Mouse (Mus musculus) kidney, adult 18-20 months (tissue): Measurements from ENCODE around the gene Brd3.
"Not testable (repeated sequence)": the region's sequence is repeated elsewhere in the genome, so short reads cannot be mapped to it uniquely, and the experiment has no call there.

ENCODE experiments used
- DNase-seq: peaks from one replicate; pipeline ENCODE4 v3.0.0; 2021

Brd3 gene

DNA sequence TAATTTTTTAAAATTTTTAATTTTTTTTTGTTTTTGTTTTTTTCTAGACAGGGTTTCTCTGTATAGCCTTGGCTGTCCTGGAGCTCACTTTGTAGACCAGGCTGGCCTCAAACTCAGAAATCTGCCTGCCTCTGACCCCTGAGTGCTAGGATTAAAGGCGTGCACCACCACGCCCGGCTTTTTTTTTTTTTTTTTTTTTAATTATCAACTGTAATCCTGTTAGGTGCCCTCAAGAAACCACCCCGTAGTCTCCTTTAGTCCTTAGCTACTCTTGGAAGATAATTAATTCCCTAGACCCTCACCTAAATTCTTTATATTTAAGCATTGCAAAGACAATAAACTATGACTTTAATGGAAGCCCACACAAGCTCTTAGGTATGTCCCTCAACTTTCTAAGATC lies 804 bp downstream of the Brd3 start:
- DNase-seq = not testable (repeated sequence)

DNA sequence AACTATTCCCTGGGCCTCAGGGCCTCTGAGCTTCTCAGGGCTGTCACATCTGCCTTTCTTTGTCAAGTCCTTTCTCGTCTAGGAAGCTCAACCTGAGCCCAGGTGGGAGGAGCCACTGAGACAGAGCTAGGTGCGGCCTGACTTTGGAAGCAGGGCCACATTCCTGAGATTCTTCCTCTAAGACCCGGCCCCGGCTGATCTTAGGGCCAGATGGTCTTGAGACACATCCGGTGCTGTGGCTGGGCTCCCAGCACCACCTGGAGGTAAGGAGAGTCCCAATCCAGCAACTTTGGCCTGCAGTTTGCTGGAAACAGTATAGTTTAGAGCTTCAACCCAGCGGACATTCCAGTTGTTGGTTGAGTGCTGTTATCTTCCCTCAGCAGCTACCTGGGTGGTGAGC lies 1.9 kb downstream of the Brd3 start:
- DNase-seq = peak; percentile 36

DNA sequence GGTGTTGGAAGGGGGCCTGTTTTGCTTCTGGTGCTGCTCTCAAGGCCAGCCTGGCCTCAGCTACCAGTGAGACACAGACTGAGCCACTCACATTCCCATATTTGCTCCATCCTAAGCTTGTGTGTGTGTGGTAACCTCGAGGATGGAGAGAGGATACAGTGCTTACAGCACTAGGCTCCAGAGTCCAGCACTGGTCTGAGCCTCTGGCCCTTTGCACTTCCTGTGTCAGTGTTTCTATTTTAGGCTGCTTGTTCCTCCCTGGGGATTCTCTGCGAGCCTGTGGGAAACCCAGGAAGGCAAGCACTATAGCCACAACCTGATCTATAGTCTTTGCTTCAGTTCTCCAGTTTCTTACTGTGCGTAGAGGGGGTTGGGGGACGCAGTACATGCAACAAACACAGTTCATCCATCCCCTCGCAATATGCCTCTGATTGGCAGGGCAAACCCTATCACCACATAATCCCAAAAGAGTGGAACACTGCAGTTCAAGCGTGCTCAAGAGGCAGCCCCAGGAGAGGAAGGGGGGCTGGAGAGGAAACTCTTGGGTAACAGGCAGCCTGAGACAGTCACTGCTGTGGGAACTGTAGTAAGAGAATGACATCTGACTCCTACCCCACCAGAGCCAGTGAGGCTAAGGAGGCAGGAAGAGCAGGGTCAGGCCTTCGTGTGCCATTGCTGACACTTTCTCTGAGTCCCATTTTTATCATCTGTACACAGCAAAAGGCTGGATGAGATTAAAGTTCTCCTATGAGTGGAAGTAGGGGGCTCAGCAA lies 3.2 kb downstream of the Brd3 start:
- peak; percentile 22 for DNase-seq

DNA sequence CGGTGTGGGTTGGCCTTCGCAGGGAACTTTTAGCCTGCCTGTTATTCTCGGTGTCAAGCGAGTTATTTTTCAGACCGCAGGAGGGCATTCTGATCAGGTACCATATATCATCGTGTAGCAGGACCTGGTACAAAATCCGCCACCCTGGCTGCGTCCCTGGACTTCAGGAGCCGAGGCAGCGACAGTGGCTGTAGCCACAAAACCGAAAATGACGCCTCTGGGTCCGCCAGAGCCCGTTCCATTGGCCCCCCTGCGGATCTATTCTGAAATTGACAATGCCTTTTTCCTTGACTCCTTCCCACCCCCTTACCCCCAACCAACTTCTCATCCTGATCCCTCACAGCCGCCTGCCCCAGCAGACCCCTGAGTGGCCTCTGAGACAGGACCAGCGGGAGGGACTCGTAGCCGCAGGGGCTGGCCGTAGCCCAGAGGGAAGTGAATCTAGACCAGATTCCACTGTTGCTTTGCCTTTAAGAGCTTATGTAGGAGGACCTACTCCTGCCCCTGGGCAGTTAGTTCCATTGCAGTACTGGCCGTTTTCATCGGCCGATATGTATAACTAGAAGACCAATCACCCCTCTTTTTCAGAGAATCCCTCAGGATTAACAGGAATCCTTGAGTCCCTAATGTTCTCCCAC lies 11.0 kb downstream of the Brd3 start:
- DNase-seq = no peak

DNA sequence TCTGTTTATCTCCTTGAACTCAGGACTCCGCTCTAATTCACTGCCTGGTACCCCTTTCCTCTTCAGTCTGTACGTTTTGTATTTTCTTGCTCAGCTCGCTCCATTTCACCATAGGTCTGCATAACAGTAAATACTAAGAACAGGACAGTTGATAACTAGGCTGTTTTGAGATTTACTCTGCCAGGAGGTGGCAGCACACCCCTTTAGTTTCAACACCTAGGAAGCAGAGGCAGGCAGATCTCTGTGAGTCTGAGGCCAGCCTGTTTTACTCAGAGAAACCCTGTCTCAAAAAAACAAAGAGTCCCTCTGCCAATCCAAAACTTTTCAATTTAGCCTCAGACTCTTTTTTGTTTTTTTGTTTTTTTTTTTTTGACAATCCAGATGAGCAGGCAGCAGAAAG lies 13.5 kb downstream of the Brd3 start:
- no peak for DNase-seq

DNA sequence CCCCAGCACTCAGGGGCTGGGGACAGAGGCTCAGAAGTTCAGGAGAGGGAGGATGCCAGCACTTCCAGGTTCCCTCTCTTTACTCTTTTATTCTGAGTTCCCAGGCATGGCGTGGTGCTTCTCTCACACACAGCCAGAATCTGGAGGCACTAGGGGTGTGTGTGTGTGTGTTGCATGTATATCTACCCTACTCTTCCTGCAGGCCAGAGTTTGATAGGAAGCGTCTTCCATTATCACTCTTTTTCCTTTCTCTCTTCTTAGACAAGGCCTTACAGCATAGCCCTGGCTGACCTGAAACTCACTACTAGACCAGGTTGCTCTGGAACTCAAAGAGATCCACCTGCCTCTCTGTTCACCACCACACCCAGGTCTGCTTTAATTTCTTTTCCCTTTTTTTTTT lies 16.5 kb downstream of the Brd3 start:
- no peak for DNase-seq

DNA sequence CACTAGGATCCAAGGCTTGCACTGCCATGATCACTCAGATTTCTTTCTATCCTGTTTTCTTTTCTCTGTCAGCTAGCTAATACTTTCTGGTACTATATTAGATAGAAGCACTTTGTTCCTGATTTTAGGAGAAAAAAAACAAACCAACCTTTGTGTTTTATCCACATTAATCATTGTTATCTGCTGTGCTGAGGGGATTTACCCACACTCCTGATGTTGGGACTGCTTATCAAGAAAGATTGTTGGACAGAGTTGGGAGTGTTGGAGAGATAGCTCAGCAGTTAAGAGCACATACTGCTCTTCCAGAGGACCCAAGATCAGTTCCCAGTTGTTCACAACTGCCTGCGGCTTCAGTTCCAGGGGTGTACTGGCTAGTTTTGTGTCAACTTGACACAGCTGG lies 19.1 kb downstream of the Brd3 start:
- no peak for DNase-seq

DNA sequence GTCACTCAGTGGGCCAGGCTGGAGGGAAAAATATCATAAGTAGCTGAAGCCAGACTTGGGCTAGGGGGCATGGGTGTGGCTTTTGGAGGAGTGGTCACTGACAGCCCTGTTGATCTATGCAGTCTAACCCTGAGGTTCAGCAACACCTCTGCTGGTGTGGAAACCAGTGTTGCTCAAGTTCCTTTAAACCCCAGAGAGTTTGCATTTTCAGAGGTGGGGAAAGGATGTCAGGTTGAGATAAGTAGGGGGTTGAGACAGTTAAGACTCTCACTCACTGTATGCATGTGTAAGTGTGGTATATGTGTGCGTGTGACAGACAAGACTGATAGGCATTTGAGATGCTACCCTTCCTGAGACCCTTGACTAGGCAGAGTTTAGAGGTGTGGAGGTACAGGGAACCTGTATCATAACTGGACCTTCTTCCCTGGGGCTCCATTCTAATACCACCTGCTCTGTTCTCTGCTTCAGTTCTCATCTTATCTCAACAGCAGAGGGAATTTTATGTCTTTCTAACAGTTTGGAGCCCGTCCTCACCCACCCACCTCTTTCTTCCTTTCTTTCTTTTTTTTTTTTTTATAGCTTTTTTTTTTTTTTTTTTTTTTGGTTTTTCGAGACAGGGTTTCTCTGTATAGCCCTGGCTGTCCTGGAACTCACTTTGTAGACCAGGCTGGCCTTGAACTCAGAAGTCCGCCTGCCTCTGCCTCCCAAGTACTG lies 20.0 kb downstream of the Brd3 start:
- DNase-seq = no peak

DNA sequence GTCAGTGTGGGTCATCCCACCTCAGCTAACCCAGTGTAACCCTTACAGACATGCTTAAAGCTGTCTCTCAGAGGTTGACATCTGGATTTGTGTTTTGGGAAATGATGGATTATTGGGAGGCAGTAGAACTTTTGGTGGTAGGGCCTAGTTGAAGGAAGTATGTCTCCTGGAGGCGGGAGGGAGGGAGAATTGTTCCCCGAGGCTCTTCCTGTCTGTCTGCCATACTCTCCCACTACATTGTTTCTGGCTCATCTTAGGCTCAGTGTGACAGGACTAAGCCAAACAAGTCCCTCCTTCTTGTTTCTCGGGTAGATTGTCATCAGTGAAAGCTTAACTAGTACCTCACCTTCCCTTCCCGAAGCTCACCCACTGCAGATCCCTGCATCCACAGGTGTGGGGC lies 20.7 kb downstream of the Brd3 start:
- DNase-seq = no peak

DNA sequence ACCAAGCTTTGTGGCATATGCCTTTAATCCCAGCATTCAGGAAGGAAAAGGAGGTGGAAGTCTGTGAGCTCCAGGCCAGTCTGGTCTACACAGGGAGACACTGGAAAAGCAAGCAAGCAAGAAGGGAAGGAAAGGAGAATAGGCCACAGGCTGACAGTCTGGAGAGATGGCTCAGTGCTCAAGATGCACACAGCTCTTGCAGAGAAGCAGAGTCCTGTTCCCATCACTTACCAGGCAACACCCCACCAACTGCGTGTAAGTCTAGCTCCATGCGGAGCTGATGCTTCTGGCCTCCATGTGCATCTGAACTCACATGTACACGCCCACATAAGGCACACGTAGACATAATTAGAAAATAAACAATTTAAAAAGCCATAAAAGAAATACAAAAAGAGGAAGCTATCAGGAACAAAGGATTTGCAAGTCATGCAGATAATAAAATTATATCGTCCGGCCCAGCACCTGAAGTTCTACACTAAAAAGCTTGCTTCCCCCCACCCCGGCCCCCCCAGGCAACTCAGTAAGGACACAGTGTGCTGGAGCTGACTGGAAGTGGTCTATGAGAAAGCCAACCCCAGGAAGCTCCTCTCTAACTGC lies 25.1 kb downstream of the Brd3 start:
- DNase-seq = no peak

DNA sequence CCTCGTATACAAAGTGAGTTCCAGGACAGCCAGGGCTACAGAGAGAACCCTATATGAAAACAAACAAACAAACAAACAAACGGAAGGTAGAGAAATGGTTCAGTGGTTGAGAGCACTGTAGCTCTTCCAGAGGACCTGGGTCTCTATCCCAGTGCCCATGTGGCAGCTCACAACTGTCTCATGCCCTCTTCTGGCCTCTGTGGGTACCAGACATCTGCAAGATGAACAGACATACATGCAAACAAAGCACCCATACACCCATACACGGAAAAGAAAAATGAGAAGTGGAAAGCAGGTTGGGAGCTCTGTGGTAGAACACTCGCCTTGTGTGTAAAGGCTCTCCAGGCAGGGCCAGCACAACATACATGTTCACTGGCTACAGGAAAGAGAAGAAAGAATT lies 27.1 kb downstream of the Brd3 start:
- no peak for DNase-seq

DNA sequence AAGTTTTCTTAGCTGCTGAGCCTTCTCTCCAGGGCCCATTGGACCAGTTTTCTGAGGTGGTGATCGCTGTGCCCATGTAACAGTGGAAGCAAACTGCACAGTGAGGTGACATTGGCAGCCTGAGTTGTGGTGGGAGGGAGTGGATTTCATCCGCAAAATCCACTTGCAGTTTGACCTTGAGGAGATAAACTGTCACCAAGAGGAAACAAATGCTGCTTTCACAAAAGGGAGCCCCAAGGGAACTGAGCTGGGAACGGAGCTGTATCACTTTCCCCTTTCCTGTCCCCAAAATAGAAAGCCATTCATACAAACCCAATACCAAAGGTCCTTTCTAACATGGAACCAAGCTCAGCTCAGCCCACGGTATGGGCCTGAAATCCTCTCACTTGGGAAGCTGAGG lies 27.6 kb downstream of the Brd3 start:
- no peak for DNase-seq

DNA sequence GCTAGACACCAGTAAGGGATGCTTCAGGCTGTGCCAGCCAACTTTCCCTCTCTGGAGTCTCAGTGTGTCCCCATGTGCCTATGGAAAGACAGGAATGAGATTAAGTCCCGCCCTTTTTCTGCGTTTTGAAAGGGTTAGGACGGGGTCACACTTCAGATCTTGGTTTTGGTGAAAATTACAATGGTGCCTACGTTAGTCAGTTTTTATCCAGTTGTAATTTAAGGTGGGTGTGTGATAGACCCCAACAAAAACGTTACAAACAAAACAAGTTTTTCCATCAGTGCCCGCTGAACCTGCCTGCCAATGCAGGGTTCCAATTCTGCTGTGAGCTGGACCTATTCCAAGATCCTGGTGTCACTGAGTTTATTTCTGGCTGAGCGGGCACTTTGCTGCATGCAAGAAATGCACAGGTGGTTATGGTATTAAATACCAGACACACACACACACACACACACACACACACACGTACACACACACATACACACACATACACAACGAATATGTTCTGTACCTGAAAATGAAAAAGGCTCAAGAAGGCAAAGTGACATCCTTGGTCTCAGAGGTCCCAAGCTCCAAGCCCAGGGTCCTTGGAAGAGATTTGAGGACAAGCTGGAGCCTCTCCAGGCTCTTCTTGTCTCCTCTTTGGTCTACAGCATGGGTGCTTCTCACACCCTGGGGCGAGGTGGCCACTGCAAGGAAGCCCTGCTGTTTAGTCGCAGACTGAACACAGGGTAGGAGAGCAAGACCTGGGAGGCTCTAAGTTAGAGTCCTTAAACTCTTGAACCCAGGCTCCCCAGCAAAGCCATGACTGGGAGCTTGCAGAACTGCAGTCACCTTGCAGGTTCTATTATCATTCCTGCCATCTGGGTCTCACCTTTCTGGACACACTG lies 30.9 kb downstream of the Brd3 start:
- no peak for DNase-seq

DNA sequence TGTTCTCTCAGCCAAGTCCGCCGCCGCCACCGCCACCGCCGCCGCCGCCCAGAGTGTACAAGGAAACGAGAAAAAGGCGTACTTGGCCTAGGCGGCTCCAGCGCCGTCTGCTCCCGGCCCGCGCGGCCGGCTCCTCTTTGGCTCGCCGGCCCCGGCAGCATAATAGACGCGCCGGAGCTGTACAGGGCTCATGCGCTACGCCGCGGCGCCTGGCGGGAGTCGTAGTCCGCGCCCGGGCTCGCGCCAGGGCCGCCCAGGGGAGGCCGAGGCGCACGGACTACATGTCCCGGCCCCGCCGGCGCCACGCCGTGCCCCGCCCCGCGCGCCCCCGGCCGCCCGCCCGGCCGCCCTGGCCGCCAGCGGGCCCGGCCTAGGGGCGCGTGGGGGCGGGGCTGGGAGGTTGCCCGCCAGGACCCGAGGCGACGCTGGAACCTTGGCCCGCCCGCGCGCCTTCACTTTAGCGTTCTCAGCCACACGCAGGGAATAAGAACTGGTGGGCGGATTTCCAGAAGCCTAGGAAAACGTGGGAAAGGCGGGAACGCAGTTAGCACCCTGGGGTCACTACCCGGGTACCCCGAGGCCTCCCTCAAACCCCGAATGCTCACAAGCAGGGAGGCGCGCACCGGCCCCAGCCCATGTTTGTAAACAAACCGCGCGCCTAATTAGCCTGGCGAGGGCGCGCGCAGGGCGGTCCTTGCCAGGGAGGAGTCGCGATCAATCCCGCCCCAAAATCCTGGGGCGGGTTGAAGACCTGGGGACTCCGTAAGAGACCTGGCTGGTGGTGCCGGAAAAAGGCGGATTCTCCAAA lies 31.8 kb downstream of the Brd3 start:
- peak; percentile 91 for DNase-seq

DNA sequence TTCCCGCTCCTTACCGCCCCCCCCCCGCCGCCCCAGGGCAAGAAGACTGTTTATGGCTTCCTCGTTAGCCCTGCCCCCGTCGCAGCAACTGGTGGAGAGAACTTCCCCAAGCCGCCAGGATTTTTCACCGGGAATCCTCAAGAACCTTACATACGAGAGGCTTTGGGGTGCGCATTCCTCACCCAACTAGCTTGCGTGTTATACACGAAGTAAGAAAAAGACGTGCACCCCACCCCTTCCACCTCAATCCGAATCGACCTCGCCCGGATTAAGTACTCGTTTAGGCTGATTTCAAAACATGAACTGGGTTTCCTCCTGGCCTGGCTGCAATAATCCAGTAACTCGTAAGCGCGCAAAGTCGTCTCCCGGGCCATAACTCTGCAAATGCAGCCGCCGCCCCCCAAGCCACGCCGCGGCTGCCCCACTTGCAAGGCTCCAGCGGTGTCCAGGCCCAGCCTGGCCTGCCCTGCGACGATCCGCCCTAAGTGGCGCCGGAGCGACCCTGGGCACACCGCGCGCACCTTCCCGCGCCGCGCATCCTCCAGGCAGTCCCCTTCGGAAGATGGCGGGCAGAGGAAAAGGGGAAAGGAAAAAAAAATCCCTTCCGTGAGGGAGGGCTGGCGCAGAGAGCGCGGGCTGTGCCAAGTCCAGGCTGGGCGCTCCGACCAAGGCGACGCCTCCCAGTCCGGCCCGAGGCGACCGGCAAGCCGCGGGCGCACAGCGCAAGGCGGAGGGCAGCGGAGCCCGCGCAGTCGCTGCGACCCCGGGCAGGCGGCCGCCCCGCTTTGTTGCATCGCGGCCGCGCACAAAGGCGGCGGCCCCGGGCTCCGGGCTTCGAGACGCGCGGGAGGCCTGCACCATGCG lies 32.6 kb downstream of the Brd3 start:
- DNase-seq = no peak

DNA sequence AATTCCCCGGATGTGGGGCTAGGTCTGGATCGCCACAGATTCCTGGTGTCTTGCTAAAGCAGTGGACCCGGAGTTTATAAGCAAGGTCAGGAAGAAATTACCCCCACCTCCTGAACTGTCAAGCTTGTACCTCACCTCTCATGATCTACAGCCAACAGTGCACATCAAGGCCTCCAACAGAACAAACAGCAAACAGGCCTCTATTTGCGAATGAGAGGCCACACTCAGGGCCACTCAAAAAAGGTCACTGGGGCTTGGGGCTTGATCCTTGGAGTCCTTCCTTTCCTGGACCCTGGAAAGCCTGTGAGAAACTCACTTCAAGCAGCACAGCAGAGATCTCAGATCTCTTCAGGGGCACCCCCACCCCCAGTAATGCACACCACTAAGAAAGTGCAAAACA lies 33.6 kb downstream of the Brd3 start:
- DNase-seq = no peak

DNA sequence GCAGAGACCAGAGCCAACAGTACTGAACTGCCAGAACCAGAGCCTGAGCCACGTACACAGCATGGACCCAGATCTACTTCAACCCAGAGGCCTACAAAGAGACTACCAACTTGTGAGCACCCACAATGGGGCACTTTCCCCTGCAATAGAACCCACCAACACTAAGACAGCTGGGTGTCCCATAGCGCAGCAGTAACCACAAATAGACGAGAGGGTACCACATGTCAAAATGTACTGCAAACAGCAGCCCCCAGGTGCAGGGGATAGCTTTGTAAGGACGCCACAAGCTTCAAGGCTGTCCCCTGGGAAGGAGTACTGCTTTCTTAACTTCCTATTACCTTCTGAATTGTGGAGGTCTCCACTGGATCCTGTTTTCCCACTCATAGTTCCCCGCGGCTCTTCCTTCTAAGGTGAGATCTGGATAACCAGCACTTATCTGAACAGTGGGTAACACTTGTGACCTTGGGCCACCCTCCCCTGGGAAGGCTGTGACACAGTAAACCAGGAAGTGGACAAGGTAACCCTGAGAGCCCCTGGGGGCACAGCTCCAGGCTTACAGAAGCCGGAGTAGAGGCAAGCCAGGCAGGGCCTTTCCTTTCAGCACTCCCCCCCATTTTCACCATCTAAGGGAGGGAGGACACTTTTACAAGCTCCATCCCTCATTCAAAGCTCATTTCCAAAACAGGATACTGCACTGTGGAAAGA lies 34.2 kb downstream of the Brd3 start:
- DNase-seq = no peak

DNA sequence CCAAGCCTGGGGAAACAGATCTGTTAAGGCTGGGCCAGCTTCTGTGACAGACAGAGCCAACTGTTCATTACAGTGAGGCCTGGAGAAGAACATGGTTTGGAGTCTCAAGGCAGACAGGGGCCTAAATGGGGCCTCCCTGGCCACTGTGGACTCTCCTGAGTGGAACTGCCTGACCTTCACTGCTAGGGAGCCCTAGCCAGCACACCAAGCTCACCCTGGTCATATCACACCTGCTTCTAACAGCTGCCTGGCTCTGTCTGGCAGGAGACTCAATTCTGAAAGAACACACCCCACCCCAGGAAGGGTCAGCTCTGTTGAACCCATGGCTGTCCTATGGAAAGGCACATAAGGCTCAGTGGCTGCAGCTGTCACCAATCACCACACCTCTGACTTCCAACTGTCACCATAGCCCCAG lies 36.3 kb downstream of the Brd3 start:
- no peak for DNase-seq

DNA sequence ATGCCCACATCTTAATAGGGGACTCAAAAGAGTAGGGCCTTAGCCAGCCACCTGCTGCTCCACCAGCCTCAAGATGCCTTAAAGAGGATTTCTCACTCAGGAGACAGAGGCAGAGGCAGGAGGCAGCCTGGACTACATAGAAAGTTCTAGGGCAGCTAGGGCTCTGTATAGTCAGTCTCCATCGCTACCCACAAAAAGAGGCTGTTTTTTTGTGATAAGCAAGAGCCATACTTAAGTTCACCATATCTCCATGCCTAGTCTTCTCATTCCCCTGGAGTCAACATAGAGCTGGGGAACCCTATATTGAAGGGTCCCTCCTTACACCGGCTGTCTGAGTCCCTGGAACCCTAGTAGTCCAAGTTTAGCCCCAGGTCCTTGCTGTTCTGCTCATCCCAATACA lies 36.9 kb downstream of the Brd3 start:
- no peak for DNase-seq

DNA sequence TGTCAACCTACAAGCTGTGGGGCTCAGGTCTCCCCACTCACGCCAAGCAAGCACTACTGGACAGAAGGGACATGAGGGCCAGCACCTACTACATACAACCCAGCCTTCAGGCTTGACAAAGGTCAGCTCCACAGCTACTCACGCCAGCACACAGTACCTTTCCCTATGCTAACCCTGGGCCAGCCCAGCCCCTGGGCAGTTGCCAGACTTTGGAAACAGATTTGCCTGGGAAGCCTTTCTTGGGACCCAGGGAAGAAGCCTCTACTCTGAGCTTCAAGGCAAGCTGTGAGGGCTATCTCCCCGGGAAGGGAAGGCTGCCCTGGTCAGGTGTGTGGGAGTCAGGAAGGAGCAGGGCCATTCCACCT lies 37.5 kb downstream of the Brd3 start:
- DNase-seq = peak; percentile 68
